Mouse (Mus musculus): Measurements from ENCODE around the gene Pde11a.

DNA sequence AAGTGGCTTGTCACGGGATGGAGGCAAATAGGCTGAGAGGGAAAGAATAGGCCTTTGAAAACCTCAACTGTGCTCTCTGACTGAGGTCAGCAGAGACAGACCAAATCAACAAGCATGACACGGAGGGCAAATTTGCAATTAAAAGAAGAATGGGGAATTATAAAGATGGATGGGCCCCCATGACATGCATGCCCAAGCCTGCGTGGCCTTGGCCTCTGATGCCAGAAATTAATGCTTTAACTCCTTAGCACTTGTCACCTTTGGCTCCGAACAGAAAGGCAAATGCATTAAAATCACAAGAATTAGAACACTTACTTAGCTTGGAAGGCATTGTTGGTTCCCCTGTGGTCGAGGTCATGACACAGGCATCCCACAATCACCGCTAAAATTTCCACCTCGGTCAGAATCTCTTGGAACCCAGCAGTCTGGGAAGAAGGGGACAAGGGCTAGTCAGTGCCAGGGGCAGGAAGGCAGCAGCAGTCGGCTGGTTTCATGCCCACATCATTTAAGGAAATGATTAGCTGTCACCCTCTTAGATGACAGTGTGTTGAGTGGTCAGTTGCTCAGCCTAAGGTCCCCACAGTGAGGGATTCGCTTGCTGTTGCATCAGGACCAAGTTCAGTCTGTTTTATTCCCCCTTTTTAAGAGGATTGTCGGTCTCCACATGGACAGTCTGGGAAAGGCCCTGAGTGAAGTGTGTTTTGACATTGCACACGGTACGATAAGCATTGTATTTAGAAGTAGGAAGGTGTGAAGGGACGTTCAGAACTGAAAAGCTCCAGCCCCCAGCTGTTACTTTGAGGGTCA is 279.7 kb downstream of the Pde11a start:
- no peak for TF ChIP-seq POLR2A (IDR thresholded peaks at IDR 0.05; ENCODE audit: low read depth, low read length)
- no peak for TF ChIP-seq CTCF (conservative IDR thresholded peaks at IDR 0.05; ENCODE audit: insufficient read depth, insufficient read length, low read depth, low read length)
